Mouse (Mus musculus) adrenal gland, adult 18-20 months (tissue): ENCODE measurements around the gene Gm4567. TPM values are rescaled to one million over a fixed set of nuclear protein-coding genes. Genes with fewer than 3 reads are reported as not detected.
"Not testable (repeated sequence)": the region's sequence is repeated elsewhere in the genome, so short reads cannot be mapped to it uniquely, and the experiment has no call there.

Experiments
- DNase-seq, 2 experiments: peaks; one replicate each; pipeline ENCODE4 v3.0.0; 2021 to 2022; ENCODE audit warnings: low spot score in 2 of 2
- long read RNA-seq, 2 experiments: library from polyadenylated mRNA; stranded (forward); transcript quantifications; one replicate each; pipeline ENCODE4 v2.0.0; 2021
- total RNA-seq, 2 experiments: library from RNA; stranded (reverse); gene quantifications; 1 replicate in 1 of 2; 2 replicates in 1 of 2; pipeline ENCODE4 v1.2.3; 2021

The Gm4567 gene
- total RNA-seq, result not detected
- long read RNA-seq, experiment 1, result 0 reads
- long read RNA-seq, experiment 2, result 0 reads

DNA sequence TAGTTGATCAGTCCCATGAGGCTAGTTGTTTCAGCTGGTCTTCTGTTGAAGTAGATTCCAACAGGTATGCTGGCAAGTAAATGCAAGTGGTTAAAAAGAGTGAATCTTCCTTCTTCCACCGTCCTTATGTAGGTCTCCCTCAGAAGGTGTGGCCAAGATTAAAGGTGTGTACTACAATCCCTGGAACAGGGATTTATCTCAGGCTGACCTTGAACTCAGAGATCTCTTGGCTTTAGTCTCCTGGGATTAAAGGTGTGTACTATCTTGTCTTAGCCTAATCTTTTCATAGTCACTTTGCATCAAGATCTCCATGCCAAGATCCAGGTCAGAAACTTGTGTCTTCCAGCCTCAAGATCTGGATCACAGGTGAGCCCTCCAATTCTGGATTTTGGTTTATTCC, at the start of gene Gm4567:
Gene Gm4567, minus strand, starts transcription at position 101 of the 400 bp plus-strand sequence.
- not testable (repeated sequence) for DNase-seq

DNA sequence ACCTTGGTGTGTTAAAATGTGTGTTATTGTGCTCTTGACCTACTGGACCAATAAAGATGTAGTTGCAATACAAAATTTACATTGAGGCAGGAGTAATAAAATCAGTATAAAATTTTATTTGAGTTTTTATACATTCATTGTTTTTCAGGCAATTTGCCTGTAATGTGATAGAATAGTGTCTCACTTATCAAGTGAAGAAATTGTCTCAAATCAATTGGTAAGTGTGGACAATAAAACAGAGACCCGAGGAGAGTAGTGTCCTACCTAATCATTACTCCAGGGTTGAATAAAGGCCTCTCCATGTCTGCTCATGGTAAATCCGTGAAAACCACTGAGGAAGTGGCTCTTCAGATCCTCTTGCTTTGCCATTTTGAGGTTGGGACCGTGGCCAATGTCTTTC, 41.9 kb upstream of the Gm4567 start, which contains the start of gene Vmn1r157:
Gene Vmn1r157, plus strand, starts transcription at position 301 of the 400 bp plus-strand sequence.
- DNase-seq, result not testable (repeated sequence)

DNA sequence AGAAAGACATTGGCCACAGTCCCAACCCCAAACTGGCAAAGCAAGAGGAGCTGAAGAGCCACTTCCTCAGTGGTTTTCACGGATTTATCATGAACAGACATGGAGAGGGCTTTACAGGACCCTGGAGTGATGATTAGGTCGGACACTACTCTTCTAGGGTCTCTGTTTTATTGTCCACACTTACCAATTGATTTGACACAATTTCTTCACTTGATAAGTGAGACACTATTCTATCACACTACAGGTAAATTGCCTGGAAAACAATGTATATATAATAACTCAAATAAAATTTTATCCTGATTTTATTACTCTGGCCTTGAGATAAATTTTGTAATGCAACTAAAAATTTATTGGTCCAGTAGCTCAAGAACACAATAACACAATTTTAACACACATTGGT, 27.3 kb downstream of the Gm4567 start, which contains the start of gene Gm8693:
Gene Gm8693, minus strand, starts transcription at position 101 of the 400 bp plus-strand sequence.
- DNase-seq, result not testable (repeated sequence)

Other genes starting within 250 kb of the Gm4567 start
- gene Vmn1r151, start 220.0 kb downstream of the Gm4567 start, total RNA-seq, result not detected
- not detected for gene Vmn1r152, start 196.7 kb downstream of the Gm4567 start, total RNA-seq
- not detected for gene Gm8677, start 184.8 kb downstream of the Gm4567 start, total RNA-seq
- gene Gm4201, start 154.4 kb downstream of the Gm4567 start, total RNA-seq, result not detected
- not detected for gene Gm4565, start 131.6 kb downstream of the Gm4567 start, total RNA-seq
- not detected for gene Vmn1r155, start 61.7 kb downstream of the Gm4567 start, total RNA-seq
- not detected for gene Gm8693, start 27.4 kb downstream of the Gm4567 start, total RNA-seq
- gene Vmn1r157, start 42.0 kb upstream of the Gm4567 start, total RNA-seq, result not detected
- gene Vmn1r158, start 71.1 kb upstream of the Gm4567 start, total RNA-seq, result not detected
- gene Vmn1r159, start 123.9 kb upstream of the Gm4567 start, total RNA-seq, result not detected
- gene Vmn1r160, start 151.5 kb upstream of the Gm4567 start, total RNA-seq, result not detected